Mouse (Mus musculus) forebrain, postnatal 0 days (tissue): ENCODE results near the gene Ifi27. TPM values are rescaled to one million over a fixed set of nuclear protein-coding genes. Genes with fewer than 3 reads are reported as not detected.

ENCODE experiments used
- ATAC-seq: fragments of 200-750 bp; cut with Nextera tagmentation; 2 replicates; pipeline ENCODE4 v1.8.0; 2017; ENCODE audit warnings: mild to moderate bottlenecking, moderate library complexity
- DNase-seq: peaks from one replicate; pipeline ENCODE4 v3.0.0-alpha.2; 2015
- H3K27ac ChIP-seq: fragments of 300-500 bp; sonication (generic); 2 replicates; pipeline ENCODE4 v1.5.1; 2014; ENCODE audit warnings: low read depth, mild to moderate bottlenecking, antibody characterized with exemption, low read length, moderate library complexity, mixed read lengths
- H3K27me3 ChIP-seq: fragments of 300-500 bp; sonication (generic); 2 replicates; pipeline ENCODE4 v1.6.1; 2014; ENCODE audit warnings: mild to moderate bottlenecking, low read length, mixed read lengths; ENCODE audit not compliant: insufficient read depth
- H3K36me3 ChIP-seq: fragments of 300-500 bp; sonication (generic); 2 replicates; pipeline ENCODE4 v1.6.1; 2014; ENCODE audit warnings: mild to moderate bottlenecking, moderate library complexity; ENCODE audit not compliant: insufficient read depth
- H3K4me1 ChIP-seq: fragments of 300-500 bp; sonication (generic); 2 replicates; pipeline ENCODE4 v1.6.1; 2014; ENCODE audit warnings: antibody characterized with exemption; ENCODE audit not compliant: insufficient read depth
- H3K4me2 ChIP-seq: fragments of 300-500 bp; sonication (generic); 2 replicates; pipeline ENCODE4 v1.6.1; 2014; ENCODE audit warnings: low read depth, mild to moderate bottlenecking, moderate library complexity
- H3K4me3 ChIP-seq: fragments of 300-500 bp; sonication (generic); 2 replicates; pipeline ENCODE4 v1.5.1; 2014; ENCODE audit warnings: low read depth, low read length, mixed read lengths
- H3K9ac ChIP-seq: fragments of 300-500 bp; sonication (generic); 2 replicates; pipeline ENCODE4 v1.6.1; 2014; ENCODE audit warnings: mild to moderate bottlenecking
- H3K9me3 ChIP-seq: fragments of 300-500 bp; sonication (generic); 2 replicates; pipeline ENCODE4 v1.6.1; 2016; ENCODE audit warnings: low read length
- CTCF ChIP-seq: sonication (generic); IDR thresholded peaks from 2 replicates; pipeline ENCODE4 v1.5.1; 2016; ENCODE audit warnings: antibody characterized with exemption, control low read depth, low read depth
- WGBS: fragments of 180-500 bp; shearing (Covaris S2); extraction: QIAGEN DNeasy Blood & Tissue Kit; methylation state at CpG from one replicate; pipeline ENCODE4 v1.1.7; 2014; 5-methylcytosine and 5-hydroxymethylcytosine counted together
- polyA plus RNA-seq: library from polyadenylated mRNA; unstranded; fragments of >200 nt; fragmentation: Nextera tagmentation; extraction: Ambion mirVana; gene quantifications from 2 replicates; pipeline ENCODE4 v1.2.1, GENCODE M21; 2015
- total RNA-seq: library from RNA; depleted of rRNA; stranded (reverse); fragments of >200 nt; gene quantifications from 2 replicates; pipeline ENCODE4 v1.2.3, GENCODE M21; 2014

Gene Ifi27
- total and polyA plus RNA-seq, 2 experiments from 2014 or later = 19.1 to 22.1 TPM

DNA sequence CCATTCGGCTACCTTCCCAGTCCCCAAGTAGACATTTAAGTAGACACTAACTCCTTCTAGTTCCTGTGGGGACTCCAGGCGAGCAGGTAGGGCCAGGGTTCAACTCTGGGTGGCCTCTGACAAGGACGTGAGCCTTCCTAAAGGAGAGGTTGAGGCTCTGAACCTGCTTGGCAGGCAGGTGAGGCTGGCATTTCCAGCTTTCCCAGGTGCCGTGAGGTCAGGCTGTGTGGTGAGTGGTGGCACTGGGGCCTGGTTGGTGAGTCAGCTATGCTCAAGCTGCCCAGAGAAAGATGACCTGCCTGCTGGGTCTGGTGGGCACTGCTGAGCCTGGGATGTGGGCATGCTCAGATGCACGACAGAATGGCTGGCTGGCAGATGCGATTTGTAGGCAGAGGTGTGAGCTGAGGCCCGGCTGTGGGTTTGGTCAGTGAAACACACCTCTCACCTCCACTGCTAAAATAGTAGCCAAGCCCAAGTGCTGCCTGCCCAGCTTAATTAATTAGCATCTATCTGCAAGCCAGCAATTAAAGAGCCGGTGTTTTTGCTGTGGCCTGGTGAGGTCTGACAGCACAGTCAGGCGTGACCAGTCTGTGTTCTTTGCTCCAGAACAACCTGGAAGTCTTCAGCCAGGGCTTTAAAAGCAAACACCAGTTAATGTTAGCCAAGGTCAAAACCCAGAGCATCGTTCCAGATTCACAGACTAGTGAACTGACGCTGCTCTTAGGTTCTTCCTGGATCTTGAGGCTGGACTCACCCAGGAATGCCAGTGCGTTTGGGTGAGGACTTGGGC is 38.3 kb upstream of the Ifi27 start:
- Histone ChIP-seq H3K27ac (no peak overlapping the region), H3K27me3 (no peaks in the 10 kb centered on the region), H3K4me2 (no peak overlapping the region), H3K4me1 (no peaks in the 10 kb centered on the region), H3K9ac (no peak overlapping the region), H3K36me3 (peaks cover 2% of the 10 kb centered on the region; the same call in 1 of the 2 replicates), H3K9me3 (no peaks in the 10 kb centered on the region), H3K4me3 (no peak overlapping the region)
- no peak for DNase-seq
- ATAC-seq = no peak
- no peak for TF ChIP-seq CTCF
- 74% methylated on average over 12 of the region's 12 CpGs for WGBS

DNA sequence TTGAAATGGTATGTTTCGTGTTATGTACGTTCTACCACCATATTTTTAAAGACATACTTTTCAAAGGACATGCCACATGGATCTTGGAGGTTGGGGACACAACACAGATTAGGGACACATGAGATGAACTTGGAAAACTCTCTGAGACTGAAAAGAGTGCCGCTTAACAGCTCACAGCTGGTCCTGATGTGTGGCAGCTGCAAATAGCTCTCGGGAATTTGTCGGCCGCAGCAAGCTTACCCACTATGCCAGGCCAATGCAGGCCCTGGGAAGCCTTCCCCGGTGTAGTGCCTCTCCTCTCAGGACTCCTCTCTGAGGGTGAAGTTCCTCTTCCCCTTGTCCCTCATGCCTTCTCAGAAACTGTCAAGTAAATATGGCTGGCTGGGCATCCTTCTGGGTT is 37.3 kb upstream of the Ifi27 start:
- DNase-seq = no peak
- Histone ChIP-seq H3K9me3 (no peaks in the 10 kb centered on the region), H3K9ac (no peak overlapping the region), H3K4me1 (no peaks in the 10 kb centered on the region), H3K27ac (no peak overlapping the region), H3K4me3 (no peak overlapping the region), H3K36me3 (peaks cover 10% of the 10 kb centered on the region), H3K4me2 (no peak overlapping the region), H3K27me3 (no peaks in the 10 kb centered on the region)
- ATAC-seq = no peak
- TF ChIP-seq CTCF = no peak
- WGBS = 83% methylated on average over 7 of the region's 7 CpGs

DNA sequence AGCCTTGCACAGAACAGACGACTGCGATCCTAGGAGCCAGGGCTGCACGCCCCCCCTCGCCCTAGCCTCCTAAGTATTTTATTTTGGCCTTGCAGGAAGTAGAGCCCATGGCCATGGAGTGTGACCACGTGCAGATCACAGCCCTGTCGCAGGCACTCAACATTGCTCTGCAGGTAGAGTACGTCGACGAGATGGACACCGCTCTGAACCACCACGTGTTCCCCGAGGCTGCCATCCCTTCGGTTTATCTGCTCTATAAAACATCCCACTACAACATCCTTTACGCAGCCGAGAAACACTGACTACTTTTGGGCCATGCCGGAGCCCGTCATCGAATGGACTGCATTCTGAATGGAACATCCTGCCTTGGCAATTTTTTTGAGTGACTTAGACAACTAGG is 29.9 kb upstream of the Ifi27 start:
- Histone ChIP-seq H3K27ac (no peak overlapping the region), H3K4me2 (no peak overlapping the region), H3K4me3 (no peak overlapping the region), H3K27me3 (no peaks in the 10 kb centered on the region), H3K9ac (no peak overlapping the region), H3K4me1 (no peaks in the 10 kb centered on the region), H3K36me3 (peaks cover 74% of the 10 kb centered on the region), H3K9me3 (no peaks in the 10 kb centered on the region)
- TF ChIP-seq CTCF = no peak
- no peak for ATAC-seq
- DNase-seq = no peak
- WGBS = 93% methylated on average over 18 of the region's 18 CpGs

DNA sequence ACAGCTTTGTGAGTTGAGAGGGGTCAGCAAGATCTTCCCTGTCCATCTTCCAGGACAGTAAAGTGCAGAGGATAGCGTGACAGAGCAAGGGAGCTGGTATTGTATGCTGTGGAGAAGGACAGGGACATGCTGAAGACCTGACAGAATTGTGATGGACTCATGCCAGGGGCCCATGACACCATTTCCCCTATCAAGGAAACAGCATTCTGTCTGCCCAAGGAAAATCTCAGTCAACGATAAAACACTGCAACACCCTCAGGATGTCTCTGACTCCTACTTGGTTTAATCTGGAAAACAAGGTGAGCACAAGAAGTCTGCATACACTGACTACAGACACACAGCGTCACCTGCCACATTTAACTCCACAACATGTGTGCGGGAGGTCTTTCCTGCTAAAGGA is 26.3 kb upstream of the Ifi27 start, which contains the start of gene 9330161L09Rik:
Gene 9330161L09Rik (minus strand): TSS at position 101 of the 400 bp plus-strand sequence.
- Histone ChIP-seq H3K9me3 (no peaks in the 10 kb centered on the region), H3K36me3 (peaks cover 95% of the 10 kb centered on the region), H3K9ac (no peak within 1 kb of the TSS), H3K27me3 (no peaks in the 10 kb centered on the region), H3K4me1 (no peaks in the 10 kb centered on the region), H3K27ac (no peak within 1 kb of the TSS), H3K4me3 (no peak within 1 kb of the TSS), H3K4me2 (no peak within 1 kb of the TSS)
- ATAC-seq (no peak), DNase-seq (no peak)
- no peak for TF ChIP-seq CTCF
- 97% methylated on average over 4 of the region's 4 CpGs for WGBS

DNA sequence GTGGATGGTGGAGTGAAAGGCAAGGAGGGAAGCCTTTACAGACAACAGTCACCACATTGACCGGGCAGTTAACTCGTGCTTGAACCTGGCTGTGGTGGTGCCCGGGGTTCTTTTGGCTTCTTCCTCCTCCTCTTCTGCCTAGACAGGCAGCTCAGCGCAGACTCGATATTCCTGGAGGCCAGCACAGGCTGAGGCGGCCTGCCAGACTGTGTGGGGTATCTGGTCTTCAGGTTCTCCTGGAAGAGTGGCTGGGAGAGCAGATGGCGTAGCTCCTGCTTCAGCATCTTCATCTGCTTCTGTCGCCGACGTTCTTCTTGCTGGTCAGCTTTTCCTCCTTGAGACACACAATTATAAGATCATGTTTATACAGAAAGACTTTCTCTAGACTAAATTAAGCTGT is 25.9 kb upstream of the Ifi27 start:
- Histone ChIP-seq H3K27me3 (no peaks in the 10 kb centered on the region), H3K9ac (no peak overlapping the region), H3K36me3 (peaks cover 95% of the 10 kb centered on the region), H3K4me3 (no peak overlapping the region), H3K4me2 (no peak overlapping the region), H3K9me3 (no peaks in the 10 kb centered on the region), H3K27ac (no peak overlapping the region), H3K4me1 (no peaks in the 10 kb centered on the region)
- DNase-seq = no peak
- TF ChIP-seq CTCF = no peak
- no peak for ATAC-seq
- 91% methylated on average over 10 of the region's 10 CpGs for WGBS

DNA sequence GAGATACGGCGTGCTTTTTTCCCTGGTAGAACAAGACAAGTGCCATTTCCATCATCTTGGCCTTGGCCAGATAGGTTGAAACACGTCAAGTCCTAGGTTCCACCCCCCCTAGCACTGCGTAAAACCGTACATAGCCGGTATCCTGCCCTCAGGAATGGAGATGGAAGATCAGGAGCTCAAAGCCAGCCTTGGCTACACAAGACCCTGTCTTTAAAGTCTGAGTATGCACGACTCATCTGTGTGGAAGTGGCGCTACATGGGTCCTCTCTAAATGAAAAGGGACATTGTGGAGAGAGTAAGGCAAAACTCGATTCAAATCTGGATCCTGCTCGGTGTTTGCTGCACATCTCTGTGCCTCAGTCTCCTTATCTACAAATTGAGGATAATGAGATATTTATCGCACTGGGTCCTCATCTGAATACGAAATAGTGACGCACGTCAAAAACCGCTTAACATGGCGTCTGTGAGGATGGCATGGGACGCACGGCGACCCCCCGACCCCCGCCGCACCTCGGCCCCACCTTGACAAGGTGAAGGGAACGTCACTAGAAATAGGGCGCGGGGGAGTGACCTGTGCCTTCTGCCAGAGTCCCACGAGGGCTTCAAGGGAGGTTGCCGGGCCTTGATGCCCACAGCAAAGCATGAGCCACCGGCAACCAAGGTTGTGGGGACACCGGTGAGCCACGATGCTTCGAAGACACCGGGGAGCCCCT is 8.8 kb upstream of the Ifi27 start:
- H3K27me3 ChIP-seq = no peaks in the 10 kb centered on the region
- no peaks in the 10 kb centered on the region for H3K9me3 ChIP-seq
- DNase-seq = peak; percentile 34
- H3K9ac ChIP-seq = peak overlapping the region; percentile 93
- H3K27ac ChIP-seq = peak overlapping the region; percentile 87
- 10% methylated on average over 33 of the region's 33 CpGs for WGBS
- peak overlapping the region; percentile 85 for H3K4me2 ChIP-seq
- peak; percentile 21 for ATAC-seq
- peak overlapping the region; percentile 86 for H3K4me3 ChIP-seq
- peaks cover 7% of the 10 kb centered on the region for H3K36me3 ChIP-seq
- H3K4me1 ChIP-seq = peaks cover 24% of the 10 kb centered on the region
- TF ChIP-seq CTCF = no peak
